Mouse (Mus musculus) adrenal gland, adult 2 months (tissue): Measurements from ENCODE around the gene Olfr380. TPM values are rescaled to one million over a fixed set of nuclear protein-coding genes. Genes with fewer than 3 reads are reported as not detected.

ENCODE experiments used
- DNase-seq: peaks from one replicate; pipeline ENCODE4 v3.0.0; 2021
- long read RNA-seq: library from polyadenylated mRNA; stranded (forward); transcript quantifications from one replicate; pipeline ENCODE4 v2.0.0, GENCODE M21; 2021
- polyA plus RNA-seq: library from polyadenylated mRNA; depleted of rRNA; stranded (reverse); fragments of >200 nt; gene quantifications from 2 replicates; pipeline ENCODE4 v1.2.3, GENCODE M21; 2012; rRNA removed
- total RNA-seq, 2 experiments: library from RNA; stranded (reverse); gene quantifications; 2 replicates each; pipeline ENCODE4 v1.2.3; 2021

Olfr380 gene
- not detected for total RNA-seq
- polyA plus RNA-seq = not detected in 2 replicates
- long read RNA-seq = 0 reads

DNA sequence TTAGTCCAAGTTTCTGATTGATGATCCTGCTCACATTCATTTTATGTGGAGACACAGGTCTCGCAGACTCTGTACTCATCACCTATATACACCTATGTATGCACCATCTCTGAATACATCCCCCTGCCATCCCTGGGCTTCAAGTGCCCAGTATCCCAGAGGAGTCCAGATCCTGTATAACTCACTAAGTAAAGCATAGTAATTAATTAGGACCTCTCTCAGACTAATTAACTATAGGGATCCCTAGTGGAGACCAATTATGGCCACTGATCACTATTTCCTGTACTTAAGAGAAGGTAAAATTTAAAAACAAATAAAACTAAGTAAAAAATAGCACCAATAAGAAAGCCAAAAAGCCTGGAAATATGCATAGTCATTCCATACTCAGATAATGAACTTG, at the start of gene Olfr380:
Gene Olfr380, minus strand, starts transcription at position 101 of the 400 bp plus-strand sequence.
- DNase-seq = no peak

DNA sequence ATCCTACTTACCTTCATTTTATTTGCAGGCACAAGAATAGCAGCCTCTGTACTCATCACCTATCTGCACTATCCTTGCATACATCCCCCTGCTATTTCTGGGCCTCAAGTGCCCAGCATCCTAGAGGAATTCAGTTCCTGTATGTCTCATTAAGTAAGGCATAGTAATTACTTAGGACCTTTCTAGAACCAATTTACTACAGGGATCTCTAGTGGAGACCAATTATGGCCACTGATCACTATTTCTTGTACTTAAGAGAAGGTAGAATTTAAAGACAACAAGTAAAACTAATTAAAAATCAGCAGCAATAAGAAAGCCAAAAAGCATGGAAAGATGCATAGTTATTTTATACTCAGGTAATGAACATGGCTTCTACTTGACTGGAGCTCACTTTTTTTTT, 34.2 kb upstream of the Olfr380 start, which contains the start of gene Olfr381:
Gene Olfr381, minus strand, starts transcription at position 101 of the 400 bp plus-strand sequence.
- no peak for DNase-seq

DNA sequence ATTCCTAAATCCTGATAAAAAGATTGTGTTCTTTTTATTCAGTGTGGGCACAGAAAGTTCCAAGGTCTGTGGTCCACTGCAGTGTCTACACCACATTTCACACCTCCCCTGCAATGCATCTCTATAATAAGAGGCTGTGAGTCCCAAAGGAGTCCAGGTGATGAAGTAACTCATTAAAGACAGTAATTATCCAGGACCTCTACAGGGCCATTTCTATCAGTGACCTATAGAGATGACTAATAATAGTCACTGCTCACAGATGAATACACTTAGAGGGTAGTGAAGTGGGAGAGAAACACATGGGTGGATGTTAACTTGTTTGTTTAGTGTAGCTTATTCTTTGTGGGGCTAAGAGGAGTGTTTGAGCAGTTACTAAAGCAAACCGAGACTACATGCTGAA, 28.9 kb downstream of the Olfr380 start, which contains the start of gene Olfr378:
Gene Olfr378, minus strand, starts transcription at position 101 of the 400 bp plus-strand sequence.
- no peak for DNase-seq

Other genes with a start within 250 kb of the Olfr380 start
- gene Trpv1, start 223.2 kb downstream of the Olfr380 start, total RNA-seq = under 1 TPM; 0.21 to 0.26 TPM
- gene Trpv1, start 223.2 kb downstream of the Olfr380 start, polyA plus RNA-seq = 0.62 and 1.0 TPM in 2 replicates
- gene Trpv3, start 190.1 kb downstream of the Olfr380 start, total RNA-seq = under 1 TPM; 0.12 to 0.14 TPM
- 0.04 and 0.09 TPM in 2 replicates for gene Trpv3, start 190.1 kb downstream of the Olfr380 start, polyA plus RNA-seq
- 10 to 100 TPM; 12.9 to 27.6 TPM for gene Aspa, start 127.9 kb downstream of the Olfr380 start, total RNA-seq
- 0.48 and 0.59 TPM in 2 replicates for gene Aspa, start 127.9 kb downstream of the Olfr380 start, polyA plus RNA-seq
- not detected for gene Gm49340, start 127.8 kb downstream of the Olfr380 start, total RNA-seq
- gene Gm49340, start 127.8 kb downstream of the Olfr380 start, polyA plus RNA-seq = 0.04 TPM in 1 of 2 replicates, not detected in the other
- gene Spata22, start 127.8 kb downstream of the Olfr380 start, total RNA-seq = 1 to 10 TPM; 1.1 to 1.5 TPM
- gene Spata22, start 127.8 kb downstream of the Olfr380 start, polyA plus RNA-seq = not detected in 2 replicates
- gene Olfr20, start 106.7 kb downstream of the Olfr380 start, total RNA-seq = not detected
- gene Olfr20, start 106.7 kb downstream of the Olfr380 start, polyA plus RNA-seq = 0.22 and 0.31 TPM in 2 replicates
- not detected for gene Olfr376, start 86.3 kb downstream of the Olfr380 start, total RNA-seq
- gene Olfr376, start 86.3 kb downstream of the Olfr380 start, polyA plus RNA-seq = not detected in 2 replicates
- gene Olfr1, start 57.9 kb downstream of the Olfr380 start, total RNA-seq = not detected
- gene Olfr1, start 57.9 kb downstream of the Olfr380 start, polyA plus RNA-seq = not detected in 2 replicates
- not detected for gene Olfr378, start 29.0 kb downstream of the Olfr380 start, total RNA-seq
- gene Olfr378, start 29.0 kb downstream of the Olfr380 start, polyA plus RNA-seq = not detected in 2 replicates
- not detected for gene Olfr381, start 34.1 kb upstream of the Olfr380 start, total RNA-seq
- gene Olfr381, start 34.1 kb upstream of the Olfr380 start, polyA plus RNA-seq = not detected in 2 replicates
- gene Olfr382, start 59.7 kb upstream of the Olfr380 start, total RNA-seq = not detected
- not detected in 2 replicates for gene Olfr382, start 59.7 kb upstream of the Olfr380 start, polyA plus RNA-seq
- not detected for gene Olfr385, start 135.5 kb upstream of the Olfr380 start, total RNA-seq
- gene Olfr385, start 135.5 kb upstream of the Olfr380 start, polyA plus RNA-seq = not detected in 2 replicates
- gene Olfr384, start 141.1 kb upstream of the Olfr380 start, total RNA-seq = not detected
- gene Olfr384, start 141.1 kb upstream of the Olfr380 start, polyA plus RNA-seq = not detected in 2 replicates
- not detected for gene Zfp735, start 231.3 kb upstream of the Olfr380 start, total RNA-seq
- gene Zfp735, start 231.3 kb upstream of the Olfr380 start, polyA plus RNA-seq = not detected in 2 replicates